Mouse (Mus musculus) erythroblast, embryonic 14.5 days (primary cell): ENCODE results near the gene Gm20661.

Experiments
- GATA1 ChIP-seq: IDR thresholded peaks from 2 replicates; pipeline ENCODE4 v1.6.1; 2012; ENCODE audit warnings: low read length, inconsistent platforms, mixed read lengths
- TAL1 ChIP-seq: IDR thresholded peaks from 3 replicates; pipeline ENCODE4 v1.6.1; 2012; ENCODE audit warnings: low read length, inconsistent platforms, mixed read lengths

DNA sequence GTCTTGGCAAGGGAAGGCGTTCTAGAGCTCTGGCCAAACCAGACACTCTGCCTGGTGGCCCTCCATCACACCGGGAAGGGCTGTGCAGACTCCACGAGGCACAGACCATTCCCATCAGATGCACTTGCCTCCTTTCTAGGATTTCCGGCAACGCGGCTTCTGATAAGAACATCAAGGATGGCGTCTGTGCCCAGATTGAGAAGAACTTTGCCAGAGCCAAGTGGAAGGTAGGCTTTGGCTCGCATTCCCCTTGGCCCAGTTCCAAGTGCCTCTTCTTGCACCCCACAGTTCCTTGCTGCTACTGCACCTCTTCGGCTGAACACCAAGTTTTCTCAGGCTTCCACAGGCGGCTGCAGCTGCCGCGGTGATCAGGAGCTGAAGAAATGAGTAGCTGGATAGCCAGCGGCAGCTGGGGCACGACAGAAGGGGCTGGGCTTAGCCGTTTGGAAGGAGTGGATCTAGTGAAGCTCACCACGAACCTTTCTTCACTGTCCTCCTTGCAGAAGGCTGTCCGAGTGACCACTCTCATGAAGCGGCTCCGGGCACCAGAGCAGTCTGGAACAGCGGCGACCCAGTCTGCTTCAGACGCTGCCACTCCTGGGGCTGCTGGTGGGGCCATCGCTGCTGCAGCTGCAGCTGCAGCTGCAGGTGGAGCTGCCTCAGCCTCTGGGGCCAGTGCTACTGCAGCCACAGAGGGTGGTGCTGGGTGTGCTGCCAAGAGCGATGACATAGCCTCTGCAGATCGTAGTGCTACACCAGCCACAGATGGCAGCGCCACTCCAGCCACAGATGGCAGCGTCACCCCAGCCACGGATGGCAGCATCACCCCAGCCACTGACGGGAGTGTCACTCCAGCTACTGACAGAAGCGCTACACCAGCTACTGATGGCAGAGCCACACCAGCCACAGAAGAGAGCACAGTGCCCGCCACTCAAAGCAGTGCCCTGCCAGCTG, 35.3 kb upstream of the Gm20661 start:
- TF ChIP-seq GATA1 (no peak), TAL1 (no peak)
